Mouse (Mus musculus) heart, postnatal 0 days (tissue): ENCODE measurements around the gene Plch2. TPM values are rescaled to one million over a fixed set of nuclear protein-coding genes. Genes with fewer than 3 reads are reported as not detected.

Source experiments
- ATAC-seq: fragments of 200-750 bp; cut with Nextera tagmentation; 2 replicates; pipeline ENCODE4 v1.8.0; 2017; ENCODE audit warnings: low read depth, moderate number of reproducible peaks, moderate library complexity; ENCODE audit not compliant: insufficient read depth
- DNase-seq: peaks from one replicate; pipeline ENCODE4 v3.0.0-alpha.2; 2016; ENCODE audit warnings: low spot score
- H3K27ac ChIP-seq: fragments of 300-500 bp; sonication (generic); 2 replicates; pipeline ENCODE4 v1.5.1; 2014; ENCODE audit warnings: low read depth, mild to moderate bottlenecking
- H3K27me3 ChIP-seq: fragments of 300-500 bp; sonication (generic); 2 replicates; pipeline ENCODE4 v1.6.1; 2014; ENCODE audit warnings: low read length, mixed read lengths; ENCODE audit not compliant: control insufficient read depth, insufficient read depth
- H3K36me3 ChIP-seq: fragments of 300-500 bp; sonication (generic); replicated peaks from 2 replicates; pipeline ENCODE4 v1.6.1; 2014; ENCODE audit warnings: low read length, mixed read lengths; ENCODE audit not compliant: control insufficient read depth, insufficient read depth
- H3K4me1 ChIP-seq: fragments of 300-500 bp; sonication (generic); 2 replicates; pipeline ENCODE4 v1.6.1; 2014; ENCODE audit warnings: antibody characterized with exemption; ENCODE audit not compliant: control insufficient read depth, insufficient read depth
- H3K4me2 ChIP-seq: fragments of 300-500 bp; sonication (generic); 2 replicates; pipeline ENCODE4 v1.6.1; 2014; ENCODE audit warnings: low read depth, mild to moderate bottlenecking, low read length, moderate library complexity
- H3K4me3 ChIP-seq: fragments of 300-500 bp; sonication (generic); 2 replicates; pipeline ENCODE4 v1.5.1; 2014; ENCODE audit warnings: low read depth, low read length
- H3K9ac ChIP-seq: fragments of 300-500 bp; sonication (generic); replicated peaks from 2 replicates; pipeline ENCODE4 v1.6.1; 2014; ENCODE audit warnings: low read depth, low read length, mixed read lengths
- H3K9me3 ChIP-seq: fragments of 300-500 bp; sonication (generic); replicated peaks from 2 replicates; pipeline ENCODE4 v1.6.1; 2016; ENCODE audit warnings: low read length; ENCODE audit not compliant: control insufficient read depth
- CTCF ChIP-seq: IDR thresholded peaks from 2 replicates; pipeline ENCODE4 v1.5.1; 2016; ENCODE audit warnings: antibody characterized with exemption, control low read depth, low read depth
- EP300 ChIP-seq: IDR thresholded peaks from 2 replicates; pipeline ENCODE4 v1.6.1; 2016; ENCODE audit warnings: antibody characterized with exemption, low read depth
- WGBS: fragments of 180-500 bp; shearing (Covaris S2); extraction: QIAGEN DNeasy Blood & Tissue Kit; methylation state at CpG from one replicate; pipeline ENCODE4 v1.1.7; 2014; 5-methylcytosine and 5-hydroxymethylcytosine counted together
- polyA plus RNA-seq: library from polyadenylated mRNA; unstranded; fragments of >200 nt; fragmentation: Nextera tagmentation; extraction: Ambion mirVana; gene quantifications from 2 replicates; pipeline ENCODE4 v1.2.1, GENCODE M21; 2015
- total RNA-seq: library from RNA; depleted of rRNA; stranded (reverse); fragments of >200 nt; gene quantifications from 2 replicates; pipeline ENCODE4 v1.2.3, GENCODE M21; 2014; ENCODE audit warnings: low replicate concordance

Plch2 gene
- total and polyA plus RNA-seq, 2 experiments from 2014 or later, result 0.05 to 0.15 TPM

DNA sequence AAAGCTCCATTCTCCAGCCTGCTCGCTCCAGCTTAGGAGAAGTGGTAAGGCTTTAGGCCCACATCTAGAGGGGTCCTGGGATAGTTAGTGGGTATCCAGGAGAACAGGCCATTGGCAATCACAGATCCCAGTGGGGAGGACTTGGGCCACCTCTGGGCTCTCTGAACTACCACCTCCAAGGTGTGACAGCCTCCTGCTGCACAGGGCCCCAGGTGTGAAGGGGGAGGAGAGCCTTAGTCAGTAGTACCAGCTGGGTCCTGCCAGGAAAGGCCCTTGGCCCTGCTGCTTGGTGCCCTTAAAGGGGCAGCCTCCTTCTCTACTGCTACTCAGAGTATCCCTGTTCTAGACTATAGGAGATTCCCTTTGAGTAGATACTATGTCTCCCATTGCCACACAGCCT, 36.4 kb downstream of the Plch2 start:
- Histone ChIP-seq H3K9me3 (no peaks in the 10 kb centered on the region), H3K27ac (no peak overlapping the region), H3K27me3 (peaks cover 19% of the 10 kb centered on the region), H3K4me3 (no peak overlapping the region), H3K4me1 (no peaks in the 10 kb centered on the region), H3K4me2 (no peak overlapping the region), H3K9ac (no peak overlapping the region), H3K36me3 (no peaks in the 10 kb centered on the region)
- DNase-seq (no peak), ATAC-seq (no peak)
- 36% methylated on average over 1 of the region's 1 CpGs for WGBS
- TF ChIP-seq EP300 (no peak), CTCF (no peak)

DNA sequence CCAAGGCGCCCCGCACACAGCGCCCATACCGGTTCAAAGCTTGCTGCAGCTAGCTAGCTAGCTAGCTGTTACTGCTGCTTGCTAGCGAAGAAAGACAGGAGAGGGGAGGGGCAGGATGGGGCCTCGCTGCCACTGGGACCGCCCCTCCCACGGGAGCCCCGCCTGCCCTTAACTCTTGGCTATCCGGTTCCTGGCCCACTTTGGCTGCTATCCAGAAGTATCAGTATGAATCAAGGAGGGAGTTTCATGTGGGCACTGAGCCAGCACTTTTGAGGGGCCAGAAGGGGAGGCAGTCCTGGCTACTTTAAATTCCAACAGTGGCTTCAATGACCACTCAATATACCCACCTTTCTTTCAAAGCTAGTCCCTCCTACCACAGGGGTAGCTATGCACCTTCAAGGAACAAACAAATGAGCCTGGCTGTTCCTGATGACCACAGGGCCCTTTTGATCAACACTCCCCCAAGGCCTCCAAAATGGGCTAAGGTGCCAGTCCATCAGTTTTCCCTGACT, 37.2 kb downstream of the Plch2 start:
- H3K4me2 ChIP-seq, result no peak overlapping the region
- no peak for DNase-seq
- H3K9ac ChIP-seq, result no peak overlapping the region
- H3K36me3 ChIP-seq, result no peaks in the 10 kb centered on the region
- no peak overlapping the region for H3K4me3 ChIP-seq
- under 1% methylated on average over 10 of the region's 10 CpGs for WGBS
- H3K4me1 ChIP-seq, result no peaks in the 10 kb centered on the region
- no peak for ATAC-seq
- TF ChIP-seq CTCF, result no peak
- no peak for TF ChIP-seq EP300
- no peak overlapping the region for H3K27ac ChIP-seq
- peaks cover 19% of the 10 kb centered on the region for H3K27me3 ChIP-seq
- no peaks in the 10 kb centered on the region for H3K9me3 ChIP-seq

GRCm38 (mm10) chr4:155018601-155019335, 37.8 kb downstream of the Plch2 start:
- peak; percentile 16; the same call in 1 of the 2 replicates for ATAC-seq
- no peaks in the 10 kb centered on the region for H3K9me3 ChIP-seq
- no peak overlapping the region for H3K27ac ChIP-seq
- no peaks in the 10 kb centered on the region for H3K4me1 ChIP-seq
- TF ChIP-seq EP300 (no peak), CTCF (no peak)
- no peak overlapping the region for H3K4me2 ChIP-seq
- peaks cover 19% of the 10 kb centered on the region for H3K27me3 ChIP-seq
- no peak overlapping the region for H3K9ac ChIP-seq
- DNase-seq, result peak; percentile 21
- WGBS, result 5% methylated on average over 15 of the region's 15 CpGs
- no peak overlapping the region for H3K4me3 ChIP-seq
- no peaks in the 10 kb centered on the region for H3K36me3 ChIP-seq

DNA sequence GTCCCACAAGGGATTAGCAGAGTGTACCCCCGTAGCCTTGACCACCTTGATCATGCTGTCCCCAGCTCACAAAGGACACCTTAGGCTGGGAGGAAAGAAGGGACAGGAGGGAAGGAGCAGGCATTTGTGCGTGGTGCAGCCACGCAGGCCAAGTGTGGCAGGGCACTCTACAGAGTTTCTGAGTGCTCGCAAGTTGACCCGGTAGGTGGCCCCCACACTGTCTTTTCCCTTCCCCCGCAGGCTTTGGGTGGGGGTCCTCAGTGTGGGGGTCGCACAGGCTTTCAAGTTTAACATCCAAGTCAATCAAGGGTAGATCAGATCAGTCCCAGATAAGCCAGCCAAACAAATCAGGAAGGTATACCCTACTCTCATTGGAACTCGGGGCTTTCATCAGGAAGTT, 38.5 kb downstream of the Plch2 start:
- no peaks in the 10 kb centered on the region for H3K9me3 ChIP-seq
- no peaks in the 10 kb centered on the region for H3K36me3 ChIP-seq
- no peak overlapping the region for H3K9ac ChIP-seq
- ATAC-seq, result no peak
- H3K4me3 ChIP-seq, result no peak overlapping the region
- H3K4me1 ChIP-seq, result no peaks in the 10 kb centered on the region
- no peak overlapping the region for H3K4me2 ChIP-seq
- H3K27me3 ChIP-seq, result peaks cover 19% of the 10 kb centered on the region
- no peak for TF ChIP-seq CTCF
- no peak for TF ChIP-seq EP300
- WGBS, result 62% methylated on average over 8 of the region's 8 CpGs
- no peak for DNase-seq
- H3K27ac ChIP-seq, result no peak overlapping the region

DNA sequence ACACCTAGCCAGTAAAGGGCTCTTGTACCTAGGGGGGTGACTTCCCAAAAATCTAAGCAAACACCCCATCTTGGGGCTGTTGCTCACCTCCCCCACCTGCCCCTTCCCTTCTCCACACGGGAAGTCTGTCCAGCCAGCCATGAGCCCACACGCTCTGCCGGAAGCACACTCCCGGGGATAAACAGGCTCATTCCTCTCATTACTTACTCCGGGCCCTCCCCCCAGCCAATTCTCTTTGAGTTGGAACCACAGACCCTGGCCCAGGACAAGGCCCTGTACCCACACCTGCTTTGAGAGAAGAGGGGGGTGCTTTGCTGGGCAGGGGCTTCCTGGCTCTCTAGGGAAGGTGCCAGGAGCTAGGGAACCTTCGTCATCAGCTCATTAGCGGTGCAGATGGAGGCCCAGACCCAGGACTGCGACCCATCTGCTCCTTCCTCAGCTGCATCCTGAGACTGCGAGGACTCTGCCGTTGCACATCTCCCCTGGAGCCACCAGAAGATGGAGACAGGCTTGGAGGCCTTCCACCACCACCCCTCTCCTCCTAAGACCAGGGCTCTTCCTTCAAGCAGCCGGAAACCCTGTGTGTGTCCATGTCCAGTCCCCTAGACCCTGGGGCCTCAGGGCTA, 39.2 kb downstream of the Plch2 start:
- DNase-seq, result no peak
- H3K36me3 ChIP-seq, result no peaks in the 10 kb centered on the region
- H3K9ac ChIP-seq, result no peak overlapping the region
- no peak for TF ChIP-seq EP300
- TF ChIP-seq CTCF, result no peak
- H3K4me2 ChIP-seq, result no peak overlapping the region
- H3K27ac ChIP-seq, result no peak overlapping the region
- H3K9me3 ChIP-seq, result no peaks in the 10 kb centered on the region
- H3K4me3 ChIP-seq, result no peak overlapping the region
- ATAC-seq, result no peak
- peaks cover 19% of the 10 kb centered on the region for H3K27me3 ChIP-seq
- 52% methylated on average over 11 of the region's 11 CpGs for WGBS
- H3K4me1 ChIP-seq, result no peaks in the 10 kb centered on the region
